Mouse (Mus musculus) 3134 (cell line): ENCODE results near the gene Spata5.

Experiments used
- DNase-seq: peaks from one replicate; pipeline ENCODE4 v3.0.0-alpha.2; 2011; ENCODE audit warnings: low spot score; ENCODE audit not compliant: insufficient read length; ENCODE audit errors: extremely low read depth

Spata5 gene

GRCm38 (mm10) chr3:37420072-37420471 is 376 bp downstream of the Spata5 start, which contains the start of gene Nudt6:
Gene Nudt6, minus strand, starts transcription at chr3:37420211.
- peak; percentile 95 for DNase-seq

GRCm38 (mm10) chr3:37420641-37421040 is 945 bp downstream of the Spata5 start:
- DNase-seq, result no peak

GRCm38 (mm10) chr3:37421179-37421578 is 1.5 kb downstream of the Spata5 start:
- DNase-seq, result no peak

GRCm38 (mm10) chr3:37426069-37426468 is 6.4 kb downstream of the Spata5 start:
- no peak for DNase-seq

GRCm38 (mm10) chr3:37430359-37430758 is 10.7 kb downstream of the Spata5 start:
- no peak for DNase-seq

GRCm38 (mm10) chr3:37439770-37440169 is 20.1 kb downstream of the Spata5 start:
- DNase-seq, result no peak

GRCm38 (mm10) chr3:37443409-37443808 is 23.7 kb downstream of the Spata5 start:
- no peak for DNase-seq

- no peak for DNase-seq
Measured at GRCm38 (mm10) chr3:37455992-37456391, 36.3 kb downstream of the Spata5 start.

GRCm38 (mm10) chr3:37468170-37468569 is 48.5 kb downstream of the Spata5 start:
- no peak for DNase-seq

- no peak for DNase-seq
Measured at GRCm38 (mm10) chr3:37469353-37469752, 49.7 kb downstream of the Spata5 start.

- no peak for DNase-seq
Measured at GRCm38 (mm10) chr3:37470867-37471266, 51.2 kb downstream of the Spata5 start.

- no peak for DNase-seq
Measured at GRCm38 (mm10) chr3:37472461-37472860, 52.8 kb downstream of the Spata5 start.

- no peak for DNase-seq
Measured at GRCm38 (mm10) chr3:37476485-37476884, 56.8 kb downstream of the Spata5 start.

GRCm38 (mm10) chr3:37477438-37478188 is 57.9 kb downstream of the Spata5 start:
- DNase-seq, result no peak

GRCm38 (mm10) chr3:37479771-37480170 is 60.1 kb downstream of the Spata5 start:
- no peak for DNase-seq

- peak; percentile 18 for DNase-seq
Measured at GRCm38 (mm10) chr3:37481295-37481694, 61.6 kb downstream of the Spata5 start.

- DNase-seq, result no peak
Measured at GRCm38 (mm10) chr3:37482720-37483119, 63.0 kb downstream of the Spata5 start.

- DNase-seq, result no peak
Measured at GRCm38 (mm10) chr3:37483709-37484265, 64.1 kb downstream of the Spata5 start.

GRCm38 (mm10) chr3:37487639-37488038 is 67.9 kb downstream of the Spata5 start:
- DNase-seq, result no peak

GRCm38 (mm10) chr3:37488173-37488572 is 68.5 kb downstream of the Spata5 start:
- no peak for DNase-seq

- DNase-seq, result no peak
Measured at GRCm38 (mm10) chr3:37490025-37490424, 70.3 kb downstream of the Spata5 start.

GRCm38 (mm10) chr3:37500939-37501338 is 81.2 kb downstream of the Spata5 start:
- peak; percentile 16 for DNase-seq
